Mouse (Mus musculus) neural tube, embryonic 11.5 days (tissue): ENCODE measurements around the gene Rbm24. TPM values are rescaled to one million over a fixed set of nuclear protein-coding genes. Genes with fewer than 3 reads are reported as not detected.

Experiments
- ATAC-seq: fragments of 200-750 bp; cut with Nextera tagmentation; 2 replicates; pipeline ENCODE4 v1.8.0; 2017; ENCODE audit warnings: moderate number of reproducible peaks, mild to moderate bottlenecking, moderate TSS enrichment, moderate library complexity; ENCODE audit not compliant: insufficient read depth, low FRiP score, low TSS enrichment
- DNase-seq: peaks from one replicate; pipeline ENCODE4 v3.0.0-alpha.2; 2015; ENCODE audit warnings: low spot score
- H3K27ac ChIP-seq: fragments of 300-500 bp; sonication (generic); 2 replicates; pipeline ENCODE4 v1.5.1; 2014; ENCODE audit warnings: low read depth, mild to moderate bottlenecking, low read length
- H3K27me3 ChIP-seq: fragments of 300-500 bp; sonication (generic); 2 replicates; pipeline ENCODE4 v1.6.1; 2014; ENCODE audit warnings: mild to moderate bottlenecking, low read length, mixed read lengths; ENCODE audit not compliant: control insufficient read depth, insufficient read depth
- H3K36me3 ChIP-seq: fragments of 300-500 bp; sonication (generic); 2 replicates; pipeline ENCODE4 v1.6.1; 2014; ENCODE audit warnings: mild to moderate bottlenecking, low read length, moderate library complexity, mixed read lengths; ENCODE audit not compliant: control insufficient read depth, insufficient read depth
- H3K4me1 ChIP-seq: fragments of 300-500 bp; sonication (generic); 2 replicates; pipeline ENCODE4 v1.6.1; 2014; ENCODE audit warnings: low read length, mixed read lengths; ENCODE audit not compliant: control insufficient read depth, insufficient read depth
- H3K4me2 ChIP-seq: fragments of 300-500 bp; sonication (generic); 2 replicates; pipeline ENCODE4 v1.6.1; 2014; ENCODE audit warnings: low read depth, mild to moderate bottlenecking, moderate library complexity
- H3K4me3 ChIP-seq: fragments of 300-500 bp; sonication (generic); 2 replicates; pipeline ENCODE4 v1.5.1; 2014; ENCODE audit warnings: low read depth, low read length
- H3K9ac ChIP-seq: fragments of 300-500 bp; sonication (generic); 2 replicates; pipeline ENCODE4 v1.6.1; 2014; ENCODE audit warnings: mild to moderate bottlenecking, low read length
- H3K9me3 ChIP-seq: fragments of 300-500 bp; sonication (generic); 2 replicates; pipeline ENCODE4 v1.6.1; 2016; ENCODE audit warnings: low read length; ENCODE audit not compliant: control insufficient read depth
- WGBS: fragments of 180-500 bp; shearing (Covaris S2); extraction: QIAGEN DNeasy Blood & Tissue Kit; methylation state at CpG from one replicate; pipeline ENCODE4 v1.1.7; 2014; 5-methylcytosine and 5-hydroxymethylcytosine counted together
- polyA plus RNA-seq: library from polyadenylated mRNA; unstranded; fragments of >200 nt; fragmentation: Nextera tagmentation; extraction: Ambion mirVana; gene quantifications from 2 replicates; pipeline ENCODE4 v1.2.1, GENCODE M21; 2014

The Rbm24 gene
- polyA plus RNA-seq, 1 experiment from 2014 or later: 6.2 TPM

GRCm38 (mm10) chr13:46412247-46412646 lies 6.0 kb upstream of the Rbm24 start:
- Histone ChIP-seq H3K36me3 (no peaks in the 10 kb centered on the region), H3K27me3 (no peaks in the 10 kb centered on the region), H3K9ac (no peak overlapping the region), H3K27ac (no peak overlapping the region), H3K4me2 (no peak overlapping the region), H3K4me3 (no peak overlapping the region), H3K9me3 (no peaks in the 10 kb centered on the region), H3K4me1 (no peaks in the 10 kb centered on the region)
- DNase-seq (no peak), ATAC-seq (no peak)

GRCm38 (mm10) chr13:46413588-46413987 lies 4.6 kb upstream of the Rbm24 start:
- DNase-seq: no peak

GRCm38 (mm10) chr13:46414050-46414449 lies 4.2 kb upstream of the Rbm24 start:
- Histone ChIP-seq H3K36me3 (no peaks in the 10 kb centered on the region), H3K27me3 (no peaks in the 10 kb centered on the region), H3K4me1 (peaks cover 1% of the 10 kb centered on the region; the same call in 1 of the 2 replicates), H3K9me3 (no peaks in the 10 kb centered on the region), H3K9ac (no peak overlapping the region), H3K4me3 (no peak overlapping the region), H3K4me2 (no peak overlapping the region), H3K27ac (no peak overlapping the region)
- ATAC-seq (no peak), DNase-seq (no peak)
- 79% methylated on average over 8 of the region's 8 CpGs for WGBS

More at GRCm38 (mm10) chr13:46413588-46413987, 4.6 kb upstream of the Rbm24 start:
- H3K4me2 ChIP-seq: no peak overlapping the region
- no peaks in the 10 kb centered on the region for H3K4me1 ChIP-seq
- H3K36me3 ChIP-seq: no peaks in the 10 kb centered on the region
- 85% methylated on average over 10 of the region's 10 CpGs for WGBS
- H3K9me3 ChIP-seq: no peaks in the 10 kb centered on the region
- H3K27me3 ChIP-seq: no peaks in the 10 kb centered on the region
- H3K9ac ChIP-seq: no peak overlapping the region
- ATAC-seq: no peak
- no peak overlapping the region for H3K27ac ChIP-seq
- no peak overlapping the region for H3K4me3 ChIP-seq

GRCm38 (mm10) chr13:46416021-46416420 lies 2.2 kb upstream of the Rbm24 start:
- H3K9ac ChIP-seq: no peak overlapping the region
- H3K4me1 ChIP-seq: peaks cover 3% of the 10 kb centered on the region; the same call in 1 of the 2 replicates
- H3K27ac ChIP-seq: no peak overlapping the region
- no peak overlapping the region for H3K4me2 ChIP-seq
- no peaks in the 10 kb centered on the region for H3K36me3 ChIP-seq
- H3K4me3 ChIP-seq: no peak overlapping the region
- H3K9me3 ChIP-seq: no peaks in the 10 kb centered on the region
- no peaks in the 10 kb centered on the region for H3K27me3 ChIP-seq
- DNase-seq (no peak), ATAC-seq (no peak)
- 94% methylated on average over 8 of the region's 8 CpGs for WGBS

- Histone ChIP-seq H3K4me3 (peak overlapping the region; percentile 69; the same call in 1 of the 2 replicates), H3K4me1 (peaks cover 3% of the 10 kb centered on the region; the same call in 1 of the 2 replicates), H3K27ac (no peak overlapping the region), H3K36me3 (no peaks in the 10 kb centered on the region), H3K9me3 (no peaks in the 10 kb centered on the region), H3K4me2 (peak overlapping the region; percentile 88), H3K9ac (no peak overlapping the region; the same call in 1 of the 2 replicates), H3K27me3 (no peaks in the 10 kb centered on the region)
- ATAC-seq (no peak), DNase-seq (no peak)
- WGBS: 80% methylated on average over 5 of the region's 5 CpGs
These were observed 640 bp upstream of the Rbm24 start for GRCm38 (mm10) chr13:46417594-46417993.

GRCm38 (mm10) chr13:46418731-46419545 lies 704 bp downstream of the Rbm24 start:
- H3K4me1 ChIP-seq: peaks cover 3% of the 10 kb centered on the region; the same call in 1 of the 2 replicates
- peak; percentile 60 for ATAC-seq
- peak; percentile 46 for DNase-seq
- H3K4me3 ChIP-seq: peak overlapping the region; percentile 69
- peak overlapping the region; percentile 60; the same call in 1 of the 2 replicates for H3K27ac ChIP-seq
- H3K9me3 ChIP-seq: no peaks in the 10 kb centered on the region
- WGBS: under 1% methylated on average over 73 of the region's 73 CpGs
- no peaks in the 10 kb centered on the region for H3K27me3 ChIP-seq
- H3K9ac ChIP-seq: peak overlapping the region; percentile 79
- no peaks in the 10 kb centered on the region for H3K36me3 ChIP-seq
- peak overlapping the region; percentile 88 for H3K4me2 ChIP-seq

- Histone ChIP-seq H3K9ac (peak overlapping the region; percentile 79), H3K9me3 (no peaks in the 10 kb centered on the region), H3K27me3 (no peaks in the 10 kb centered on the region), H3K36me3 (no peaks in the 10 kb centered on the region), H3K4me2 (peak overlapping the region; percentile 88), H3K4me1 (peaks cover 3% of the 10 kb centered on the region; the same call in 1 of the 2 replicates), H3K27ac (no peak overlapping the region), H3K4me3 (peak overlapping the region; percentile 69)
- no peak for ATAC-seq
- DNase-seq: no peak
- 9% methylated on average over 7 of the region's 7 CpGs for WGBS
These were observed 1.4 kb downstream of the Rbm24 start for GRCm38 (mm10) chr13:46419648-46420047.

GRCm38 (mm10) chr13:46420095-46420494 lies 1.9 kb downstream of the Rbm24 start:
- Histone ChIP-seq H3K9me3 (no peaks in the 10 kb centered on the region), H3K4me1 (peaks cover 3% of the 10 kb centered on the region; the same call in 1 of the 2 replicates), H3K36me3 (no peaks in the 10 kb centered on the region), H3K4me3 (peak overlapping the region; percentile 69), H3K27ac (no peak overlapping the region), H3K4me2 (peak overlapping the region; percentile 88), H3K27me3 (no peaks in the 10 kb centered on the region), H3K9ac (no peak overlapping the region)
- ATAC-seq (no peak), DNase-seq (peak; percentile 31)
- WGBS: 10% methylated on average over 3 of the region's 3 CpGs

- no peak overlapping the region for H3K9ac ChIP-seq
- H3K4me2 ChIP-seq: no peak overlapping the region
- ATAC-seq (no peak), DNase-seq (no peak)
- no peaks in the 10 kb centered on the region for H3K9me3 ChIP-seq
- WGBS: 95% methylated on average over 7 of the region's 7 CpGs
- H3K27me3 ChIP-seq: no peaks in the 10 kb centered on the region
- H3K27ac ChIP-seq: no peak overlapping the region
- no peaks in the 10 kb centered on the region for H3K36me3 ChIP-seq
- H3K4me3 ChIP-seq: no peak overlapping the region
- peaks cover 3% of the 10 kb centered on the region; the same call in 1 of the 2 replicates for H3K4me1 ChIP-seq
These were observed 5.6 kb downstream of the Rbm24 start for GRCm38 (mm10) chr13:46423805-46424204.
